Mouse (Mus musculus): ENCODE measurements around the gene Plekho1.

The Plekho1 gene

GRCm38 (mm10) chr3:96008463-96008862 lies 12.7 kb upstream of the Plekho1 start:
- DNase-seq (ENCODE audit: low read depth, low spot score), result no peak

DNA sequence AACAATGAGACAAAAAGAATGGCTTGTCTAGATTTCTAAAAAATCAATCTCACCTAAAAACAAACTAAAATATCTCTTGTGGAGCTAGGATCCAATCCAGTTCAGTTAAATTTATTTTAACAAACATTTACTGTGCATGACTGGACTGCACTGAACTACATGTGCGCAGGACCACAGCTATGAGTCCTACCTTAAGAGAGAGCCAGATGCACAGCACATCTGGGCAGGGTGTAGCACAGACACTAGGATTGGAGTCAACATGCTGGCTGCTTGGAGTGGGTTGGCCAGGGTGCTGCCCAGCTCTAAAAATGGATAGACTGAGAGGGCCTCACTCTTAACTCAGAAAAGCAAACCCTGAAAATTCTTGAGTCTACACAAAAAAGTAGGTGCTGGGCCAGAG lies 5.8 kb upstream of the Plekho1 start:
- no peak for DNase-seq (ENCODE audit: low read depth, low spot score)

DNA sequence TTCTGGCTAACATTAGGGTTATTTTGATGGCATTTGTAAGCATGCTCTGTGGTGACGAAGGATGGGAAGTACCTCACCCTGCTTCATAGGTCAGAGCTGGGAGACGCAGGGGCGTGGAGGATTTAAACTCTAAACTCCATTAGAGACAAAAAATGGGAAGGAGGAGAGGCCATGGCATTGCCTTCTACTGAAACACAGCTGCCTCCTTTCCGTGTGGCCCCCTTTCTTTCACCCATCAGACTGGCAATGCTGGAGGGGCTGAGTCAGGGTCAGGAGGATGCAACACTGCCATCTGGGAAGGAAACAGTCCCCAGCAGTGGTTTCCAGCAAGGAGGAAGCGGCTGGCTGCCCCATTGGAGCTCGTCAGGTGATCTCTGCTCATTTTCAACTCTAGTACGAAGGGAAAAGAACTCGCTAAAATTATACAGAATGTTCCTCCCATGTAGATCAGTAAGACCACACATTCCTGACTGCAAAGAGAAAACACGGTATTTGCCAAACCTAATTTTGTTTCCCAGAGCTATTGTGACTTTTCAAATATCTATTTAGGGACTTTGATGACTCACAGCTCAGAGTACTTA lies 5.2 kb upstream of the Plekho1 start:
- no peak for DNase-seq (ENCODE audit: low read depth, low spot score)

GRCm38 (mm10) chr3:96000080-96000632 lies 4.4 kb upstream of the Plekho1 start:
- DNase-seq (ENCODE audit: low read depth, low spot score), result no peak

DNA sequence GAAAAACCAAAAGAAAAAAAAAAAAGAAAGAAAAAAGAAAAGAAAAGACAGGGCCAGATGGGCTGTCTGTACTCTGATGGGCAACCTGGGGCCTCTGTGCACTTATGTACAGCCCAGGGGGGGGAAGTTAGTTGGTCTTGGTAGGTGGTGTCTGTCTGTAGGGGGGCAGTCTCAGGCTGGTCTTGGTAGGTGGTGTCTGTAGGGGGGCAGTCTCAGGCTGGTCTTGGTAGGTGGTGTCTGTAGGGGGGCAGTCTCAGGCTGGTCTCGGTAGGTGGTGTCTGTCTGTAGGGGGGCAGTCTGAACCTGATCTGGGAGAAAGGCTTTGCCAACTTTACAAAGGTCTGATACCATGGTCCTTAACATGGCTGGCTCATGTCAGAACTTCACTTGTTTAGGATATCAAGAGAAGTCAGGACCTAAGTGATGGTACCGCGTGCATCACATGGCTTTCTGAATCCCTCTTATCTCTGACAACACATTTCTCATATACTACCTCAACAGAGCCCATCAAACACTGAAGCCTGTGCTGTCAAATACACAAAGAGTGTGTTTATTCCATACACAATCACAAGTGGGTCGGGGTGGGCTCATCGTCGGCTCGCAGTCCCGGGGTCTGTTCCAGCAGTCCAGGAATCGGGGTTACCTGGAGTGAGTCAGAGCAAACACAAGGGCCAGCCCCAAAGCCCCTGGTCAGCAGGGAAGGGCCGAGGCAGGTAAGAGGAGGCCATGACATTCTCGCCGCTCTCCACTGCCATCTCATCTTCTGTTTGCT lies 3.7 kb upstream of the Plekho1 start:
- DNase-seq (ENCODE audit: low read depth, low spot score), result no peak

- DNase-seq (ENCODE audit: low read depth, low spot score), result peak; percentile 57
These were observed 1.5 kb upstream of the Plekho1 start for GRCm38 (mm10) chr3:95997203-95997721.

GRCm38 (mm10) chr3:95996451-95997073 lies 761 bp upstream of the Plekho1 start:
- DNase-seq (ENCODE audit: low read depth, low spot score), result no peak

DNA sequence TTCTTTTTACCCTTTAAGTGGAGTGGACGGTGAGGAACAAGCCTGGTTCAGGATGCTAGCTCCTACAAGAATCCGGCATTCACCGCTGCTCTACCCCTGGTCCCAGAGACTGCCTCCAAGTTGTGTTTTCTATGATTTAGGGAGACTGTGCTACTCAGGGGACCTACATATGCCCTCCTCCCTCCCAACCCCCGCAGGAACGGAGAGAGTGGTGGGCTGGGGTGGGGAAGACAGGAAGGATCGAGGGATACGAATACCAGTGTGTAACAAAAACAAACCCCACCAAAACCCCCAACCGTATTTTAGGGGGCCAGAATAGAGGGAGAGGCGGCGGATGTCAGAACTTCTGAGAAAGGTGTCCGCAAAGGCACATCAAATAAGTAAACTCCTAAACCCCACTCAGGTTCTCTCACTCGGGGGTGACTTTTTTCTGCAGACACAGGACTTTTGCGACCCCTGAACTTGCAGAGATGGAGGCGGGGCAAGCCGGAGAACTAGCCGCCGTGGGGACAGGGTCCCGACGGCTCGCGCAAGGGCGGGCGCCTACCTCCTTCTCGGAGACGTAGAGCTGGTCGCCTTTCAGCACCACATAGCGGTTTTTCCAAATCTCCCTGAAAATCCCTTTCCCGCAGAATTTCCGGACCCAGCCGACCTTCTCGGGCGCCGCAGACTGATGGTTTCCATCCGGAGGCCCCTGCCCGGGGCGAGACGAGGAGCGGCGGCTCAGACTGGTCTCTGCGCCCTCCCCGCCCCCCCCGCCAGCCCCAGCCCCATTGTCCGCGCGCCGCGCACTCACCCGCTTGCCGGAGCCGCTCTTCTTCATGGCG lies 613 bp downstream of the Plekho1 start:
- DNase-seq (ENCODE audit: low read depth, low spot score), result peak; percentile 54

GRCm38 (mm10) chr3:95994381-95994846 lies 1.4 kb downstream of the Plekho1 start:
- DNase-seq (ENCODE audit: low read depth, low spot score), result no peak

GRCm38 (mm10) chr3:95993881-95994280 lies 1.9 kb downstream of the Plekho1 start:
- no peak for DNase-seq (ENCODE audit: low read depth, low spot score)

DNA sequence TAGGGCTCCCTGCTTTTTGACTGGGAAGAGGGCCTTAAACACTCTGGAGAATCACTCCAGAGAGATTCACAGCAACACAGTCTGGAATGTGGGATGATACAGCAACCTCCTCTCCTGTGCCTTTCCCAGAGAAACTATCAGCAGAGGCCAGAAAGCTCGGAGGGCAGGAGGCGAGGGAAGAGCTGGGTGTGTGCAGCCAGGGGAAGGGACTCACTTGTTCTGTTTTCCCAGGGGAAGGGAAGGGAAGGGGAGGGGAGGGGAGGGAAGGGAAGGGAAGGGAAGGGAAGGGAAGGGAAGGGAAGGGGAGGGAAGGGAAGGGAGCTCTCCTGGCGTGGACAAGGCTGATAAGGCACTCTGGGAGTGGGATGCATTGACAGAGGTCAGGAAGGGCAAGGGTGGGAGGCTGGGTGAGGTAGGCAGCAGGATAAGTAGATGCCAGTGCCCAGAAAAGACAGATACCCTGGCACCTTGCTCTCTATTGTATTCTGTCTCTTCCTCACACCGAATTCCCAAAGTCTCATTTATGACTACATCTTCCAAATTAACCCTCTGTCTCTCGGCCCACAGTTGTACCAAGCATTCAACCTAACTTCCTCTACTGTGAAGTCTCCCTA lies 2.7 kb downstream of the Plekho1 start:
- no peak for DNase-seq (ENCODE audit: low read depth, low spot score)

GRCm38 (mm10) chr3:95990413-95990941 lies 5.3 kb downstream of the Plekho1 start:
- DNase-seq (ENCODE audit: low read depth, low spot score), result no peak

DNA sequence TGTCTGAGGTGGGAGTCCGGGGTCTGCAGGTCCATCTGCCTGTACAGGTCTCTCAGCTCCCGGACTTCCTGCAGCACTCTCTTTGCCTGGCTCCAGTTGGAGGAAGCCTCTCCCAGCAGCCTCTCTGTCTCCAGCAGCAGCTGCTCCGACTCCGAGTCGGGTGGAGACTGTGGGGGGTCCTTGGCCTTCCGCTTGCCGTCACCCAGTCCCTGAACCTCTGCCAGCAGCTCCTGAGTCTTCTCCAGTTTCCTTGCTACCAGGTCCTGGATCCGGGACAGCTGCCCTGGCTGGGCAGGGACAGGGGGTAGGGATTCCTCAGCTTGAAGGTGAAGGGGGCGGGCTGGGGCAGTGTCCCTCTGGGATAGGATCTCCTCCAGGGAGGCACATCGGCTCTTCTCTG lies 6.8 kb downstream of the Plekho1 start:
- no peak for DNase-seq (ENCODE audit: low read depth, low spot score)

- DNase-seq (ENCODE audit: low read depth, low spot score), result no peak
These were observed 7.7 kb downstream of the Plekho1 start for GRCm38 (mm10) chr3:95988138-95988537.

- no peak for DNase-seq (ENCODE audit: low read depth, low spot score)
These were observed 8.3 kb downstream of the Plekho1 start for GRCm38 (mm10) chr3:95987386-95988110.

DNA sequence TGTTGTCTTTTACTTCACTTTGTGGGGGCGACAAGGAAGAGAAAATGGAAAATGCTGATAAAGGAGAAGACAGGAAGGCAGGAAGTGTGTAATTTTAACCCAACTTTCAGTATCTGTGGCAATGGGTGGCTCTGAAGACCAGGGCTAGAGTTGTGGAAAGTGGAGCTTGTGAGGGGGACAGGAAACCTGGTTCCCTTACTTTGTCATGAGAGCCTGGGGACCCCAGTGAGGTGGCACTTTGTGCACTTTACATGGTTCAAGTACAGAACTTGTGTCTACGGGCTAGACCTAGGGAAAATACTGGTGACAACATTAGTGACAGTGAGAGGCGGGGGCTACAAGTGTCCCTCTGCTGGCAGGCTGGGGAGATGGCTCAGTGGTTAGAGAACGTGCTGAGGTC lies 8.8 kb downstream of the Plekho1 start:
- DNase-seq (ENCODE audit: low read depth, low spot score), result no peak

DNA sequence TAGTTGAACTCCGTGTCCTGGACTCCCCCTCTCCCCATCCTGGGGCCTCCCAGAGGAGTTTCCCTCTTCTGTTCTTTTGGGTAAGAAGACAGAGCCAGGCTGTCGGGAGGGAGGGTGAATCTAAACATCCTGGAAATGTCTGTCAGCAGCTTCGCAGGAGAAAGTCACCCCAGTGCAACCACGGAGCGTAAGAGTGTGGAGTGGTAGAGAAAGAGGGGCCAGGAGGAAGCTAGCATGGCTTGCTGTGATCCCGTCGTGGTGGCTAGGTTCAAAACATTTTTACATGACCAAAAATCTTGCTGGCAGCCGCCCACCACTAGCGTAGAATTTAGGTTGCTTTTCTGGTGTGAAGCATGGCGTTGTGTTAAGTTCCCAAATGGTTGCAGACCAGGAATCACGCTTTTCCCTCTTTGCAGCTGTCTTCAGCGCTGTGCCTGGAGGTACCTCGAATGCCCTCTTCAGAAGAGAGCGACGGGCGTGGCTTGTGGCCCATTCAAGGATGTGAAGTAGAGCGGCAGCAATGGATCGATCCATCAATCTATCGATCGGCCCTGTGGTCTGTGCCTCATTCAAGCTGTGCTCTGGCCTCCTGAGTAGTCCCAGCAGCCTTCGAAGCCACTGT lies 9.7 kb downstream of the Plekho1 start:
- DNase-seq (ENCODE audit: low read depth, low spot score), result peak; percentile 60

GRCm38 (mm10) chr3:95985209-95986000 lies 10.4 kb downstream of the Plekho1 start:
- DNase-seq (ENCODE audit: low read depth, low spot score), result peak; percentile 78

DNA sequence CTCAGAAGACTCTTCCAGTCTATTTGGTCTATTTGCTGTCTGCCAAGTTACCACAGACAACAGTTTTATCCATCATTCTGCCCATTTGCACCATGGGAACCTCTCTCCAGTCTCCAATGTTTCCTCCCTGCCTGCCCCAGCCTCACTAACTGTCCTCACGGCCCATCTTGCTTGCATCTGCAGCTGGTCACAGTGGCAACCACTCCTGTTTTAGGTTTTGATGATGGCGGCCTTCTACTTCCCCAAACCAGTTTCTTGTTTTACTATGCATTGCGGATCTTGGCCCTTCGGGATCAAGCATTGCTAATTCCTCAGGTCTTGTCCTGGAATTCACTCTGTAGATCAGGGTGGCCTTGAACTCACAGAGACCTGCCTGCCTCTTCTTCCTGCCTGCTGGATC lies 13.7 kb downstream of the Plekho1 start:
- DNase-seq (ENCODE audit: low read depth, low spot score), result no peak

Data from forelimb bud, embryonic 11.5 days (tissue).